Mouse (Mus musculus) spleen, postnatal 10 days (tissue): ENCODE measurements around the gene Urad.
A peak's percentile ranks its signal among the peaks of the same experiment; 100 is the strongest.

Experiments
- DNase-seq, 2 experiments: peaks; one replicate each; pipeline ENCODE4 v3.0.0; 2021 to 2022; ENCODE audit warnings: low spot score in 2 of 2

The Urad gene

GRCm38 (mm10) chr5:147325931-147326330, 3.7 kb upstream of the Urad start:
- DNase-seq = no peak

- DNase-seq = peak; percentile 66 to 87
Observed at GRCm38 (mm10) chr5:147323237-147323917, 1.1 kb upstream of the Urad start.

GRCm38 (mm10) chr5:147319653-147320052, 2.6 kb downstream of the Urad start:
- DNase-seq = no peak

- DNase-seq = no peak
Observed at GRCm38 (mm10) chr5:147317991-147318390, 4.2 kb downstream of the Urad start.

GRCm38 (mm10) chr5:147317321-147317720, 4.9 kb downstream of the Urad start:
- DNase-seq = no peak

- no peak for DNase-seq
Observed at GRCm38 (mm10) chr5:147315432-147316075, 6.7 kb downstream of the Urad start.

- no peak for DNase-seq
Observed at GRCm38 (mm10) chr5:147314646-147315431, 7.4 kb downstream of the Urad start.

- no peak for DNase-seq
Observed at GRCm38 (mm10) chr5:147312830-147313685, 9.2 kb downstream of the Urad start.

GRCm38 (mm10) chr5:147309786-147310185, 12.5 kb downstream of the Urad start:
- DNase-seq = no peak

- no peak for DNase-seq
Observed at GRCm38 (mm10) chr5:147308451-147308850, 13.8 kb downstream of the Urad start.

GRCm38 (mm10) chr5:147307398-147307785, 14.8 kb downstream of the Urad start:
- DNase-seq = no peak

- no peak for DNase-seq
Observed at GRCm38 (mm10) chr5:147306638-147307397, 15.4 kb downstream of the Urad start, which contains the start of gene Cdx2. Gene Cdx2, minus strand, starts transcription at chr5:147307270.

GRCm38 (mm10) chr5:147305856-147306637, 16.2 kb downstream of the Urad start:
- no peak for DNase-seq

- DNase-seq = no peak
Observed at GRCm38 (mm10) chr5:147305166-147305565, 17.1 kb downstream of the Urad start.

GRCm38 (mm10) chr5:147304276-147305155, 17.7 kb downstream of the Urad start:
- DNase-seq = no peak

GRCm38 (mm10) chr5:147302746-147303400, 19.4 kb downstream of the Urad start:
- DNase-seq = no peak

- no peak for DNase-seq
Observed at GRCm38 (mm10) chr5:147302141-147302540, 20.1 kb downstream of the Urad start.

GRCm38 (mm10) chr5:147301781-147302070, 20.5 kb downstream of the Urad start:
- DNase-seq = no peak
